Mouse (Mus musculus): ENCODE data around the gene Tmf1. TPM values are rescaled to one million over a fixed set of nuclear protein-coding genes. Genes with fewer than 3 reads are reported as not detected.

Tmf1 gene
- total and polyA plus RNA-seq, 3 experiments = 13.5 to 19.2 TPM; not detected in 1

DNA sequence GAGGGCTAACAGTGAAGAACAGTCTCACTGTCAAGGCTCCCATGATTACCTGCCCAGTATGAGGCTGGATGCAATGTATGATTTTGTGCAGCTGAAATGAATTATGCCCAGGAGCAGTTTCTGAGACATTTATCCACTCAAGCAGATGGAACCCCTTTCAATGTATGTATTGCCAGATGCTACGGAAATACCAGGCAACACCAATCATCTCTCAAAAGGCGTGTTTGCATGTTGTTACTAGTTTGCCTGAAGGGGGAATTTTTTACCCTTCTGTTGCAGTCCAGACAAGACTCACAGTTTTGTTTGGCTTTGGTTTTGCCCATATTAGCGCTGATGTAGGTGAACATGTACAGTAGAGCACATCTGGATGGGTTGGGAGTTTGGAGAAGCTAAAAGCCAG lies 60.6 kb downstream of the Tmf1 start:
- DNase-seq (ENCODE audit: low read depth, low spot score) = no peak
- Histone ChIP-seq H3K9ac (ENCODE audit: control insufficient read depth, low read depth, low read length, poor library complexity, severe bottlenecking) (no peak overlapping the region), H3K4me1 (ENCODE audit: control insufficient read depth in 1 of 2, insufficient read depth in 2 of 2, low read length in 2 of 2) (no peaks in the 10 kb centered on the region), H3K4me3 (ENCODE audit: control insufficient read depth in 1 of 2, insufficient read depth in 1 of 2, low read depth in 2 of 2, low read length in 2 of 2) (no peak overlapping the region), H3K79me2 (ENCODE audit: control insufficient read depth, insufficient read depth, low read length, poor library complexity) (no peaks in the 10 kb centered on the region), H3K36me3 (ENCODE audit: control insufficient read depth in 1 of 2, insufficient read depth in 2 of 2, low read length in 2 of 2) (no peaks in the 10 kb centered on the region), H3K27ac (ENCODE audit: control insufficient read depth, low read depth, low read length) (no peak overlapping the region), H3K9me3 (replicated peaks; ENCODE audit: insufficient read depth, low read length) (no peaks in the 10 kb centered on the region), H3K27me3 (ENCODE audit: control insufficient read depth in 1 of 2, insufficient read depth in 2 of 2, low read length in 2 of 2) (no peaks in the 10 kb centered on the region)
- no peak for TF ChIP-seq CHD1 (IDR thresholded peaks at IDR 0.05; ENCODE audit: low read depth, low read length)
- no peak for TF ChIP-seq NELFE (IDR thresholded peaks at IDR 0.05; ENCODE audit: low read depth, low read length)
- no peak for TF ChIP-seq CHD2 (IDR thresholded peaks at IDR 0.05; ENCODE audit: low read length)
- TF ChIP-seq NRF1 (IDR thresholded peaks at IDR 0.05; ENCODE audit: insufficient read depth, low read depth, low read length, poor library complexity, severe bottlenecking) = no peak
- no peak for TF ChIP-seq MYC (IDR thresholded peaks at IDR 0.05; ENCODE audit: low read depth, low read length)
- no peak for TF ChIP-seq CTCF (IDR thresholded peaks at IDR 0.05 in 2 of 3, conservative IDR thresholded peaks at IDR 0.05 in 1 of 3; ENCODE audit: control insufficient read depth in 1 of 3, insufficient read depth in 1 of 3, low read depth in 2 of 3, low read length in 3 of 3, poor library complexity in 1 of 3, severe bottlenecking in 1 of 3)
- no peak for TF ChIP-seq USF2 (IDR thresholded peaks at IDR 0.05; ENCODE audit: borderline replicate concordance in 1 of 2, insufficient read depth in 1 of 2, low read depth in 1 of 2, low read length in 2 of 2)
- TF ChIP-seq TBP (IDR thresholded peaks at IDR 0.05; ENCODE audit: low read depth, low read length) = no peak
- TF ChIP-seq GABPA (IDR thresholded peaks at IDR 0.05; ENCODE audit: low read depth, low read length) = no peak
- TF ChIP-seq MAFK (IDR thresholded peaks at IDR 0.05; ENCODE audit: borderline replicate concordance, low read depth, low read length) = no peak
- TF ChIP-seq TCF12 (IDR thresholded peaks at IDR 0.05; ENCODE audit: low read depth, low read length) = no peak
- TF ChIP-seq E2F4 (IDR thresholded peaks at IDR 0.05; ENCODE audit: borderline replicate concordance, low read depth, low read length) = no peak
- TF ChIP-seq MYB (IDR thresholded peaks at IDR 0.05; ENCODE audit: low read depth, low read length) = no peak
- no peak for TF ChIP-seq JUND (IDR thresholded peaks at IDR 0.05; ENCODE audit: low read depth, low read length)
- no peak for TF ChIP-seq MAX (IDR thresholded peaks at IDR 0.05; ENCODE audit: low read length)
- no peak for TF ChIP-seq SIN3A (IDR thresholded peaks at IDR 0.05; ENCODE audit: low read length)
- TF ChIP-seq ZNF384 (IDR thresholded peaks at IDR 0.05; ENCODE audit: low read depth, low read length) = no peak

DNA sequence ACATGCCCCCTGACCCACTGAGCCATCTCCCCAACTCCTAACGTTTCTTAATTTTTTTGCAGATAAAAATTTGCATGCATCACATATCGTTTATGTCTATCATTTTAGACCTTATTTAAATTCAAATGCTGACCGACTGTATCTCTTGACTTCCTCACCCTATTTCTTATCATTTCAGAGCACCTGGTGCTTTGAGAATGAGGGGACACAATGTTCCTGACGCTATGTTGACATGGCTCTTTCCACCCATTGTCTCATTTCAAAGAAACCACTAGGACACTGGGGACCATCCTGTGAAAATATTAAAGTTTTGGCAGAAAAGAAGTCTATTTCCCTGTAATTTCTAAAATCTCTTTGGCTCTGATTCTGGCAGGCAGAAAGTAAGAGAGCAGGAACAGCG lies 62.0 kb downstream of the Tmf1 start:
- H3K27me3 ChIP-seq (ENCODE audit: control insufficient read depth in 1 of 2, insufficient read depth in 2 of 2, low read length in 2 of 2) = no peaks in the 10 kb centered on the region
- no peak for TF ChIP-seq ETS1 (IDR thresholded peaks at IDR 0.05; ENCODE audit: low read depth, low read length)
- TF ChIP-seq TAL1 (IDR thresholded peaks at IDR 0.05; ENCODE audit: low read length) = peak; percentile 71
- TF ChIP-seq USF2 (IDR thresholded peaks at IDR 0.05; ENCODE audit: borderline replicate concordance in 1 of 2, insufficient read depth in 1 of 2, low read depth in 1 of 2, low read length in 2 of 2) = no peak
- TF ChIP-seq EP300 (IDR thresholded peaks at IDR 0.05; ENCODE audit: low read depth in 1 of 2, low read length in 2 of 2) = peak in 1 of 2 experiments; percentile 35; a peak in 1 of 4 replicates
- no peak for TF ChIP-seq UBTF (IDR thresholded peaks at IDR 0.05; ENCODE audit: borderline replicate concordance, insufficient read depth, low read depth, low read length)
- no peak for TF ChIP-seq HCFC1 (IDR thresholded peaks at IDR 0.05; ENCODE audit: low read depth, low read length)
- TF ChIP-seq ZC3H11A (IDR thresholded peaks at IDR 0.05; ENCODE audit: low read depth, low read length) = no peak
- TF ChIP-seq SMC3 (IDR thresholded peaks at IDR 0.05; ENCODE audit: low read depth, low read length) = no peak
- no peak for TF ChIP-seq GATA1 (IDR thresholded peaks at IDR 0.05; ENCODE audit: low read depth, low read length)
- no peaks in the 10 kb centered on the region for H3K79me2 ChIP-seq (ENCODE audit: control insufficient read depth, insufficient read depth, low read length, poor library complexity)
- no peaks in the 10 kb centered on the region for H3K36me3 ChIP-seq (ENCODE audit: control insufficient read depth in 1 of 2, insufficient read depth in 2 of 2, low read length in 2 of 2)
- no peak for DNase-seq (ENCODE audit: low read depth, low spot score)
- no peak overlapping the region for H3K27ac ChIP-seq (ENCODE audit: control insufficient read depth, low read depth, low read length)
- no peaks in the 10 kb centered on the region for H3K9me3 ChIP-seq (replicated peaks; ENCODE audit: insufficient read depth, low read length)
- H3K4me3 ChIP-seq (ENCODE audit: control insufficient read depth in 1 of 2, insufficient read depth in 1 of 2, low read depth in 2 of 2, low read length in 2 of 2) = no peak overlapping the region
- no peaks in the 10 kb centered on the region for H3K4me1 ChIP-seq (ENCODE audit: control insufficient read depth in 1 of 2, insufficient read depth in 2 of 2, low read length in 2 of 2)
- H3K9ac ChIP-seq (ENCODE audit: control insufficient read depth, low read depth, low read length, poor library complexity, severe bottlenecking) = no peak overlapping the region

Data from MEL (cell line).